Mouse (Mus musculus) thymus, adult 18-20 months (tissue): ENCODE measurements around the gene Lacc1.
"Not testable (repeated sequence)": the region's sequence is repeated elsewhere in the genome, so short reads cannot be mapped to it uniquely, and the experiment has no call there.

Experiments
- DNase-seq, 2 experiments: peaks; one replicate each; pipeline ENCODE4 v3.0.0; 2022; ENCODE audit warnings: mixed read lengths in 2 of 2

Lacc1 gene

DNA sequence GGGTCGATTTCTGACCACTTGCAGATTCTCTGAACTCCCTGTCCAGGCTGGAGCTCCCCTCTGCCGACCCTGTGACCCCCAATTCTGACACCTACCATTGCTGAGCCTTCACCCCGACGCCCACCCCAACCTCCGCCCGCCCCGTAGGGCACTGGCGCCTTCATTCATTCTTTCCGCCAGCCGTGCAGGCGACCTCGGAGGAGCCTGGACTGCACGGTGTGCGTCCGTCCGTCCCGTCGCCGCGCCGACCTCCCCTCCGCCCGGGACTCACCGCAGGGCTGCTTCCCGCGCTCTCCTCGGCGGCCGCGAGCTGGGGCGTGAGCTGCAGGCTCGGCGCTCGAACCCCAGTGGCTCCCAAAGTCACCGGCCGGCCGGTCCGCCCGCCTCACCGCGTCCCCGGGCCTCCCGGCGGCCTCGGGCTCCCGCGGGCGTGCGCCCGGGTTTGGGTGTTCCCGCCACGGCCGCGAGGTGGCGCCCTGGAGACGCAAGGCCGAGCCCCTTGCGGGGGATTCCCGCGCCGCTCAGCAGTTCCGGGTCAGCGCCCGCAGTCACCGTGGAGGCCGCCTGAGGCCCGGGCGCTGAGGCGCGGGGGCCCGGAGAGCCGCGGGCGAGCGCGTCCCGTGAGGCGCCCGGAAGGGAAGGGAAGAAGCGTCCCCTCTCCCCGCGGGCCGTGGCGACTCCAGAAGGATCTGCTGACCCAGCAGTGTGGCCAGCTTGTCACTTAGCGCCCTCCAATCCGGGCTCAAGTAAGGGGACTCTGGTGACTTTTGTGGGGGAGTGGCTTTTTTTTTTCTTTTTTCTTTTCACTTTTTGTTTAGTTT lies at the start of gene Lacc1, which contains the start of gene Ccdc122:
Gene Lacc1 (minus strand): TSS at position 679 of the 821 bp plus-strand sequence.
Gene Ccdc122 (plus strand): TSS at position 547 of the 821 bp plus-strand sequence.
- DNase-seq: peak; percentile 46 to 52

DNA sequence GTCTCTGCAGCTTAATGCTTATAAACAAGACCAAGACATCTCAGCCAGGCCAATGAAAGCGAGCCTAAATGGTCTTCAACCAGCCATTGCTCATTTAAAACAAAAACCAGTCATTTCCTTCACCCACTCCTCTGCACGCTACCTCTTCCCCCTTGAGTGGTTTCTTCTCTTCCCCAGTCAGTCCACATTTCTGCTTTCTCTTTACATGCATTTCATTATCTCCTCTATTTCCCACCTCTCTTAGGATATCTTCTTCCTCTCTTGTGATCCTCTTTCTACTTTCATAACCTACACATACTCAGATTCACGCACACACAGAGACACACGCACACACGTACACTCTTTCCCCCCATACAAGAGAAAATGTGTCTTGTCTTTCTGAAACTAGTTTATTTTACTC lies 44.5 kb upstream of the Lacc1 start:
- no peak for DNase-seq

DNA sequence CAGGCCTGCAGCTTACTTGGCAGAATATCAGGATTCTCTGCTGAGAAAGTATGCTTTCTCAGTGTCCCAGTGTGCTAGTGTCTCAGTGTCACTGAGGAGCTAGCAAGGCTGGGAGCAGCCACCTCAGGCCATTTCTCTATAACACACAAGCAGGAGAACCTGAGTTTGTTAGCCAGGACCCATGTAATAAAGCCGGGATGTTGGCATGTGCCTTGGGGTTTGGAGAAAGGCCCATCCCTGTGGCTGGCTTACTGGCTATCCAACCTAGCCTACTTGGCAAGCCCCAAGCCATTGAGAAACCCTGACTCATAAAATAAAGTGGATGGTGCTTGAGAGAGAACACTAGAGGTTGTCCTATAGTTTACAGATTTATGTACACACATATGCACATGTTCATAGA lies 32.7 kb upstream of the Lacc1 start:
- no peak for DNase-seq

DNA sequence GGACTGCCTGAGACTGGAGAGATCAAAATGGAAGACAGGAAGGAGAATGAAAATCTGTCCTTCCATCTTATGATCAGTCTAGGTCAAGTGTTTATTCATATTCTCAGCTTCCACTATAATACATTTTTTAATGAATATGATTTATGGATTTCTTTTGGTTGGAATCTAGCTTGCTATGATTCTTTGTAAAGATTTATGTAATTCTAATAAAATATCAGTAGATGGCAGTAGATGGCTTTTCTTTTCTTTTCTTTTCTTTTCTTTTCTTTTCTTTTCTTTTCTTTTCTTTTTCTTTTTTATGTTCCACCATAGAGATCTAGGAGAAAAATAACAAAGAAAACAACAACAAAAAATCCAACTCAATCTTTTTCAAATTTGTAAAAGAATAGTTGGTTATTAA lies 16.6 kb upstream of the Lacc1 start:
- no peak for DNase-seq

DNA sequence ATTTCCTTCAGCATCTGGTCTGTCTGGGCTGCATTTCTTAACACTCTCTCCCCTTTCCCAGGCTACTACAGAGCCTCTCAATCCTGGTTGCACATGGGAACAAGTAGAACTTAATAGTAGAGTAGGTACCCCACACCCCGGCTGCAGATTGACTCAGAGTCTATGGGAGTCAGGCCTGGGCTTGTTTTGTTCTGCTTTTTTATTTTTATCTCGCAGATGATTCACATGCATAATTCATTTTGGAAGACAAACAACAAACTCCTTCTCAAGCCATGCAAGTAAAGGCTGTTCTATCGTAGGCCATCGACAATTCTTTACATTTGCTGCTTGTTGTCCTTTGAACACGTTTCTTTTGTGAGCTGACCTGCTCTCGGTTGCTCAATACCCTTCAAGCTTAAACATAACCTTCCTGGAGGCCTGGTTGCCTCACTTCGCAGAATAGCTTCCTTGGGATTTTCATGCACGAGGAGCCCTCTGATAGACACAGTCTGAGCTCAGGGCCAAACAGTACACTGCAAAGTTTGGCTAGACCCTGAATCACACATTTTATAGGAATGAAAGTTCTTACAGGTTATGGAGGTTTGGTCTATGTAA lies 1.2 kb upstream of the Lacc1 start:
- DNase-seq: no peak

DNA sequence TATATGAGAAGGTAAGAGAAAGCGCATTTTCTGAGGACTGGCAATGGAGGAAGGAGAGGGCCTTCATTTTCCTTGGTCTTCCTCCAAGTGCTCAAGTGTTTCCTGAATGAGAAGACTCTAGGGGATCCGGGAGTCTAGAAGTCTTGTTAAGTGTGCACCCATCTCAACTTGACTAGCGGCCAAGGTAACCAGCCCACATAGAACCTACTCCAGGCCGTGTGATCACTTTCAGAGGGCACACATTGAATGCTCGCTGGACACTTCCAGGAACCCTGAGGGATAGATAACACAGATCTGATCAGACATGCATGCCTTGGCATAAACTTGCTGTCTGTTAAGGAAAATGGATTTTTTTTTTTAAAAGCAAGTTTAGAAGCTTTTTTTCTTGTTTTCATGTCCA lies 626 bp upstream of the Lacc1 start:
- DNase-seq: no peak

DNA sequence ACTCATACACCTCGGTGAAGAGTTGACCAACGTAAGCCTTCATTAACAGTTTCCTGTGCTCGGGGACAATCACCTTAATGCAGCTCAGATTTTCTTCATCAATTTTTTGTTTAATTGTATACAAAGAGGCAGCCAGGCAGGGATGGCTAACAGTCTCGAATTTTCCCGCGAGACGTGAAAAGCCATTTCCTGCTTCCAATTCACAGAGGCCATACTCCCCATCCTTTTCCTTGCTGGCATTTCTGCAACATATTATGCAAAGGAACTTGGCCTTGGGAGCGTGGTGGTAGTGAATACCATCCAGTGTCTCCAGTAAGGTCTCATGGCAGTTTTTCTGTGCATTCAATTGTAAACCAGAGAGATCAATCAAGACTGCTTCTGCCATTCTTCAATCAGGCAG lies 1.7 kb downstream of the Lacc1 start:
- no peak for DNase-seq

DNA sequence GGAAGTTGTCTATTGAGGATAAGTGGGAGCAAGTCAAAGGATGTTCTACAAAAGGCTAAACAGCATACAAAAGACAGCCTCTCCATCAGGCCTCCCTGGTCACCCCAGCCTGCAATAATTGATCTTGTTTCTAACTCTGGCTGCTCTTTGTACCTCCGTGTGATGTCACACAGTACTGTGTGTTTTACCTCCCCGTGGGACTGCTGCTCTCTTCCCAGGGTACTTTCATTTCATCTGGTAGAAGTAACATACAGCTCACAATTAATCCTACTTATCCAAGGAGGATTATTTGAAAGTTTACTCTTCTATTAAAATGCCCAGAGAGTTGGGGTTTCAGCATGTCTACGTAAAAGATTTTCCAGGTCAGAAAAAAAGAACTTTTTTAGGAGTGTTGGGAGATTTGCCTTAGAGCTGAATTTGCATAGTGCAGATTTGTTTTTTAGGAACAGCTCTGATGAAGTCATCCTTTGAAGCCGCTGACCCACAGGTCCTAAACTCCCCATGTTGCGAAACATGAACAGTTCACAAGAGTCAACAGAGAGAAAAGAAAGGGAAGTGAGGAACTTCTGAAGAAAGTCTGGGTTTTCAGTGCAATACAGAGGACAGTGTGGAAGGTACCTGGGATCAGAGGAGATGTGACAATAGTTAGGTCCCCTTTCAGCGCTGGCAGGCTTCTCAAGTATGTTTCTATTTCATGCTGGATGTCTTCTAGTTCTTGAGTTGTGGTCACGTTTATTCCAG lies 2.4 kb downstream of the Lacc1 start:
- DNase-seq: no peak

DNA sequence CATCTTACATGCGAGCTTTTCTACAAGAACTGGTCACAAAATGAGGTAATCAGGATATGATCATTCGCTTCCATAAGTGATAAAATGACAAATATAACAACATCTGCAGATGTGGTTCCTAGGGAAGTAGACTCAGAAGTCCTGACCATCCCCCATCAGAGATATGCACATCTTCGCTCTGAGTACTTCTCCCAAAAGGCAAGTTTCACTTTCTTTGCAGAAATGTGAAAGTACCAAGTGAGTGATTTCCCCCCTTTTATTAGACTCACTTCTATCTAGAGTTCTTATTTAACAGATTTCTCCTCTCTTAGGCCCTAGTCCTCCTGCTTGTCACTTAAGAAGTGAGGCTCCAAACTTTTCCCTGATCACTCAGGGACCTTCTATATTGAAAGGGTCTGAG lies 3.3 kb downstream of the Lacc1 start:
- DNase-seq: no peak

DNA sequence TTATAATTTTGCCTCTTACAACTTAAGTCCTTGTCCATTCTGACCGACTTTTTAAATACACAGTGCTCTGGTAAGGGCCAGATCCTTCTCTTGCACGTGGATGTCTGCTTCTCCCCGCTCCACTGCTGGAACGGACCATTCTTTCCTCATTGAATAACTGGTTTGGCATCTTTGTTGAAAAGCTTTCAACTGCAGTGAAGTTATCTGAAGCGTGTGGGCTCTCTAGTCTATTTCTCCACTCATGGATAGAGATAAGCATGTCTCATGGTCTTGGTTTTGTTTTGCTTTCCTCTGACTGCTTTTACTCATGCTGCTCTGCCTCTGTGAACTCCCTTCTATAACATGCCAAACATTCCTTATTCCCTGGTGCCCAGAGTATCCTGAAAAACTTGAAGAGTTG lies 4.3 kb downstream of the Lacc1 start:
- no peak for DNase-seq

DNA sequence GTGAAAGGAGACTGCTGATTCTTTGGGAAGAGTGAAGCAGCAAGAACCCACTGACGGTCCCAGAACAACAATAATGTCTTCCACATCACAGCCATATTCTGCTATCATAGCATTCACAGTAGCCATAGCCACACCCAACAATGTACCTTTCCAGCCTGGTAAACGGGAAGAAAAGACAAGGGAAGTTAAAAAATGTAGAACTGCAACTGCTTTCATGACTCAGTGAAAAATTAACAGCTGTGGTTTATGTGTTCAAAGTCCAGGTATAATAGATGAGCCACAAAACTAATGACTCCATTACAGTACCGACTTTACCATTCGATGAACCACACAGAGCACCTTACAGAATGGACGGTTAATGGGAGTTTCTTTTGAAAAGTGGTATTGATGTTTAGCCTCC lies 5.9 kb downstream of the Lacc1 start:
- no peak for DNase-seq

DNA sequence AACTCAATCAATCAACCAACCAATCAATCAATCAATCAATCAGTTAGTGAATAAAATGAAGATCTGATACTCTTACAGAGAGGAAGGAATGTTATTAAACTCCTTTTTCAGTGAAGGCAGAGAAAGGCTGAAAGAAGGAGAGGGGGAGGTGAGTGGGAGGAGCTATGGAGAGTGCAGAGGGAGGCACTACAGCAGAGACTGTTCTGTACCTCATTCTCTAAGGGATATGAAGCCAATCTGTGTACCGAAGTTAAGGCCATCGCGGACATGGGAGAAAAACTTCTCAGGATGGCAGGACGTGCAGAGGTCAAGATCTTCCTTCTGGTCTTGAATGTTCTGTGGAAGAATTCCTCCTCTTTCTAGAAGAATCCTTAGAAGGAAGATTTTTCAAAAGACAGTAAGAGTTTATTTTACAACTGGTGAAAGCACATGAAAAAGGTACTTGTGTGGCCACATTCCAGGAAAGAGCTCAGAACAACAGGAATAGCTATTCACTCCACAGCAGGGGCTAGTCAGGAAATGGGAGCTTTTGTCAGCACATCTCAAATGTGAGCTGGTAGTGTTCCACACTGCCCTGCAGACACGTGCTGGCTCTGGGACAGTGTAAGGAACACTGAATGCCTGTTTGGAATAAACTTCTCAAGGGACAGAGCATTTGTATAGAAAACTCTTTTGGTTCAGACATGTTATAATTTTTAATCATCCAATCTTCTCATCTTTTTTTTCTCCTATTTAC lies 7.2 kb downstream of the Lacc1 start:
- no peak for DNase-seq

DNA sequence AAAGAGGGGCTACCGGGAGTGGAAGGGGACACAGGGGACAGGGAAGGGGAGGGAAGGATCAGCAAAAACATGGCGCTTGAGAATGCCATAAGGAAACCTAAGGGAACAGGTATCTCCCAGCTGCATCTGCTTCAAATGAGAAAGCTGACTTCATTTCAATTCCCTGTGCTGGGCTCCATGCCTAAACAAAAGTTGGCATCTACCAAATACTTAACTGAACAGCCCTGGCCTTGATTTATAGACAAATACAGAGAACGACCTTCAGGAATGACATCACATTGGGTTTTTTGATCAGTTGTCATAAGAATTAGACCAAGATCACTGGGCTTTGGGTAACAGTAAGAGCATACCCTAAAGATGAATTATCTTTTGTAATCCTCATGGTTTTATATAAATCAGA lies 12.2 kb downstream of the Lacc1 start:
- no peak for DNase-seq

DNA sequence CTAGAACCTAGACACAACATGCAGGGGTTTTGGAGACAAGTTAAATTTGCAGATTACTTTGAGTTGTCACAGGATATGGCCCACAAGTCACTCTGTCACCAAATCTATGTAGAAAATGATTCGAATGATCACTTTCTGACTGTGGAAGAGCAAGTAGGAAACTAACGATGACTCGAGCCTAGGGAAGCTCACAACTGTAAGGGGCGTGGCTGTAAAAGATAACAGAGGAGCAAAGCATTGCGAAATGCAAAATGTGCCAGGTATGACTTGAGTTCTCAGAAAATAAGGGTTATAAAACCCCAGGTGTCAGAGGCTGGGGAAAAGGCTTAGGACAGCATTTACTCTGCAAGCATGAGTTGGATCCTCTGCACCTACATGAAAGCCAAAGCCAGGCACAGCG lies 19.5 kb downstream of the Lacc1 start:
- DNase-seq: no peak

DNA sequence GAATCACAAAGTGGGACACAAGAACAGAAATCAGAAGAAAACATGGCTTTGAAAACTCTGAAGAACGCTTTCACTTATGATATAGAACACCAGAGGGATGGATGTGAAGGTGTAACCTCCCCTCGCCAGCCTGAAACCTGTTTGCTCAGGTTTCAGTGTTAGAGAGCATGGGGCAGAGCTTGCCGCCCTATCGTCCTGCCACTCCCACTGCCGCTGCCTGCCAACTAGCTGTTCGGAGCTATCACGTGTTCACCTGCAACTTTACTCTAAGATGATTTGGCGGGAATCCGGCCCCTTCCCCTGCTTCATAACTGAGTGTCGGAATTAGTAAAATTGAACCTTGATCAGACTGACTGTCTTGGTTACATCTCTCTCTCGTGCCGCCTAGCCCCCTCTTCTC lies 19.9 kb downstream of the Lacc1 start:
- not testable (repeated sequence) for DNase-seq

DNA sequence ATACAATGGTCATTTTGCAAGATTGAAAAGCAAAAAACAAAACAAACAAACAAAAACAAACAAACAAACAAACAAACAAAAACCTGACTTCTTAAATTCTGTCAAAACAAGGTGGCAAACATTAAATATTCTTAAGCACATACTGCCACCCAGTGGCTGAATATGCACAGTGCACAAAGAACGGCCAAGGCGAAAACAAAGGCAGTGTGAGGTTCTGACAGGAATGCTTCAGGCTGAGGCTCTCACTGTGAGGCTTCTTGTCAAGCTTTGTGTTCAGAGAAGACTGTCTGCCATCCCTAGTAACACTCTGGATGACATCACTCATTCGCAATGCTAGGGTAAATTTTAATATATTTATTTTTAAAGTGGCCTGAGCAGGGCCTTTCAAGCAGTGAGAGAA lies 24.9 kb downstream of the Lacc1 start:
- DNase-seq: peak; percentile 4 to 8

DNA sequence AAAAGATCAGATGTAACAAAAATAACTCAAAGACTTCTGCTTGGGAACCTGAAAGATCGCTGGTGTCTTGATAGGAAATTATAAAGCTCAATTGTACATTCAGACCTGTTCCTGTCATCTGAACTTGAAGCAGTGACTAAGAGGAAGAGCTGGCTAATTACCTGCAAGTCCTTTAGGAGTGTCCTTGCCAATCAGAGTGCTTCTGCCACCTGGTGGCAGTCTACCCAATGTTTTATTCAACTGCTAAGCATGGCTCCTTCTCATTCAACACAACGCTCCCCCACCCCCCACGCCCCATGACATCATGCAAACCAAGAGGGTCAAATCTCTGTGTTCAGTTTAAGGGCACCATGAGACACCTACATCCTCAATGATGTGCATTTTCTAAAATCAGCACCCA lies 28.5 kb downstream of the Lacc1 start:
- peak; percentile 11 to 18 for DNase-seq

DNA sequence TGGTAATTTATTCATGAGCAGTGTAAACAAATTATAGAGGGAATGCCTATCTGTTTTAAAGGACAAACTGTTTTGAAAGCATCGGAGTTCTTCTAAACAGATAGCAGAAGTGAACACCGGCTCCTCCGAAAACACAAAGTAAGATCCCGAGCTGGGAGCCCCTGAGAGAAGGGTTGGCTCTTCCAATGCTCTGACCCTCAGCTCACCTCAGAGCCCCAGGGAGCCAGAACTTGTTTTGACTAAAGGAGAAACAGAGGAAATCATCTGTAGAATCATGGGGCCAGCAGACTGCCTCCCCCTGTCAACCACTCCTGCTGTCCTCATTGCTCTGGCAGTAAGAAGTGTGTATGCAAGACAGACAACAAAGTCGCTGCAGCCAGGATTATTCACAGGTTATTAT lies 31.1 kb downstream of the Lacc1 start:
- DNase-seq: no peak

DNA sequence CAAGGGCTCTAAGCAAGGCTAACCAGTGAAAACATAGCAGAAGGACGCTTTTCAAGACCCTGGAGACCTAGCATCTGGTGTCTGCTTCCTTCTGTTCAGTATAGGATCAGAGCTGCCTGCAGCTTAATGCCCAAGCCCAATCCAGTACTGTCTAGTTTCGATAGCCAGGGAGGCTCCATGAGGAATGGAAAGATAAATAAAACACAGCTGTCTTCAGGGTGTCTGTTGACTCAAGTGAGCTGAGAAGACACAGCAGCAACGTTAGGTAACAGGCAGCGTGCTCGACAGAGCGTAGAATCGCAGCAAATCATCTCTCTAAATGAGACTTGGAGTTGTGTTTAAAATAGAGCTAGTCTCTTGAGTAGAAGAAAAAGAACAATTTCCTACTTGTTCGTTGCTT lies 32.0 kb downstream of the Lacc1 start:
- DNase-seq: no peak

DNA sequence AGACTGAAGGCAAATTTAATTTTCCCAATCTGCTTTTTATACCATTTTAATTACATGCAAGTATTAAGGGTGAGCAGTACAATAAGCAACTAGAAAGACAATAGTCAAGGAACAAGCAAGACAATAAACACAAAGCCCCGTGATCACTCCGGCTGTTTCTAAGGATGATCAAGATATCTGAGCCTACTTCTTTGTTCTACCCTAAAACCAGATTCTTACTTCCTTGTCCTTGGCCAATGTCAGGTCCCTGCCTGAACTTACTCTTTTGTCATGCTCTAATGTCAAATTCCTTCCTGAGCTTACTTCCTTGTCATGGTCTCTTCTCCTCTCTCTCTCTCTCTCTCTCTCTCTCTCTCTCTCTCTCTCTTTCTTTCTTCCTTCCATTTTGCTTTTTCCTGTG lies 46.4 kb downstream of the Lacc1 start:
- DNase-seq: not testable (repeated sequence)

DNA sequence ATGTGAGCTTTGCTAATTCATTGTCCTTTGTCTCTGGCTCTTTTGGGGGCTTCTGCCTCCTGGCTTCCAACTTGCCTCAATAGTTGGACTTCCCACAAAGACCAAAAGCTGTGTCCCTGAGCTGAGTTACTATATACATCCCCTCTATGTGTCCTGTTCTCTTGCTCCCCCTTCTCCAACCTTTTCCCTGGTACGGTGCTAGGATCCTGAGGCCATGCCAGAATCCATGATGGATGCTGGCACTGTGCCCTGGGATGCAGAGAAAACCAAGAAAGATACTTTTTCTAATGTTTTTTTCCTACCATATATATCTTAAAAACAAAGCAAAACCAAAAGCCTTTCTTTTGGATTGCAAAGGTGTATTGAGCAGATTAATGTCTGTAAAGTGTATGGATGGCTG lies 54.9 kb downstream of the Lacc1 start:
- no peak for DNase-seq

DNA sequence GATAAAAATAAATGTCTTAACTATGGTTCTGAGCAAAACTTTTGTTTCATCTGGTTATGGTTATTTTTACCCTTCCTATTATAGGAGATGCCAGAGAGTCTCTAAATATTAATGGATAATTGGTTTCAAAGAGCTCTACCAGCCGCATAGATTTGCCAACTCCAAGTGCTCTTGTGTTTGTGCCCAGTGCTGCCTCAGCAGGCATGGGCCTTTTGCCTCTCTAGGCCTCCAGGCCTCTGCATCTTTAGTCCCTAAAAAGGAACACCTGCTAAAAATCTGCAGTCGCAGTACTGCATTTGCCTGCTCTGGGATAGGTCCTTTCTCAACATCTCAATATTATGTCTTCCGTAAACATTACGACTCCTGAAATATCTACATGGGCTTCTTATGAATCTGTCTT lies 55.5 kb downstream of the Lacc1 start:
- DNase-seq: no peak

DNA sequence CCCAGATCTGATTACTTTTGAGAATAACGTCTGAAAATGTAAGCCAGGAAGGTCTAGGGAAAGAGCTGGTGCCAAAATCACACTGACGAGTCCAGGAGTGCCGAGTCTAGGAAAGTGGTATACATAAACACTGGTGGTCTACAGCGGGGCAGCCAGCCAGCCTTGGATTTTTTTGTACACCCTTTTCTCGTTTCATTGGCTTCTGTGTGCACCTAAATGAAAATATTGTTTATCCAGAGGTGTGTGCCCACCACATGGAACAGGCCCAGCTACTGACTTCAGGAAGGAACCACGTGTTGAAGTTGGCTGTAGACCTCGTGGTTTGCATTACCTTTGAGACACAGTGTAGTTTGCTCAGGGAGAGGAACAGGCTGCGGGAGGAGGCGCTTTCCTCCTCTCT lies 57.1 kb downstream of the Lacc1 start:
- no peak for DNase-seq
